Mouse (Mus musculus): ENCODE measurements around the gene Synpo2l.

DNA sequence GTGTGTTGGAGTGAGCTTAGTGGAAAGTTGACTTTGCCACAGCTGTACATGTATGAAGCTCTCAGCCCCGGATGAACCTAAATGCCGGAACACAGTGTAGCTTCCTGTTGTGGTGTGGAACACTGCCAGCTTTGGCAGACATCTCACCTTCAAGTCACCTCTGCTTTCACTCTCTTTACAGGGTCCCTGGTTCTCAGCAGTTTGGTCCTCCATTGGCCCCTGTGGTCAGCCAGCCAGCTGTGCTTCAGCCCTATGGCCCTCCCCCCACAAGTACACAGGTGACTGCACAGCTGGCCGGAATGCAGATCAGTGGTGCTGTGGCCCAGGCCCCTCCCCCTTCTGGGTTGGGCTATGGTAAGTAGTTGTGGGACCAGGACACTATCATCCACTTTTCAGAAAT is 14.3 kb upstream of the Synpo2l start:
- TF ChIP-seq CTCF (IDR thresholded peaks at IDR 0.05; ENCODE audit: extremely low read depth, insufficient read depth, insufficient read length, insufficient replicate concordance): no peak
- no peak for TF ChIP-seq POLR2A (IDR thresholded peaks at IDR 0.05; ENCODE audit: low read depth, low read length)

Measured in spleen, adult 2 months (tissue).